ENCODE assay signal across 15 mouse cellular contexts in the genomic region with DNA sequence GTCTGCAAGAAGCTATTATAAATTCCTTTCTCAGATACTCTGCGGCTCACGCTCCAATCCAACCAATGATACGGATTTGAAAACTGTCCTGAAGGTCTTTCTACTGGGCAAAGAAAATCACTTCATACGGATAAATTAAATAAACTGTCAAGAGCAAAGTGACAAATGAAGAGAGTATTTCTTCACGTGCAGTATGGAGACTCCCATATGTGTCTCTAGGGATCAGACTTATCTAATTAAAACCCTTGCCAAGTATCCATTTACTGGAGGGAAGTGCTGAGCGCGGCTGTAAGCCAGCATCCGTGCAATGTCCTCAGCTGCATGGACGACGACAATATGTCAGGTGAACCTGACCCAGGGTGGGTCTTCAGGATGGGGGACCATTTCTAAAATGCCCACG.
"Had no signal": no experiment of that assay in that cellular context is flagged by ENCODE, and none has a peak within 500 bp of the region (broad histone marks: within the 10 kb centered on the region; RNA-seq: fewer than 3 reads in every experiment).

No protein-coding gene starts in this region.

- H3K9ac ChIP-seq: neural tube, embryonic 15.5 days; stomach, embryonic 15.5 days had no signal

- H3K27ac ChIP-seq: neural tube, embryonic 15.5 days; stomach, embryonic 15.5 days; stomach, postnatal 0 days had no signal

- H3K4me2 ChIP-seq: neural tube, embryonic 15.5 days; stomach, embryonic 15.5 days had no signal

- H3K27me3 ChIP-seq: neural tube, embryonic 15.5 days; stomach, embryonic 15.5 days had no signal

- H3K4me1 ChIP-seq: neural tube, embryonic 15.5 days; stomach, embryonic 15.5 days had no signal

- H3K9me3 ChIP-seq: neural tube, embryonic 15.5 days; stomach, embryonic 15.5 days had no signal

- DNase-seq: retina, postnatal 1 day; right cerebral cortex, adult 18-20 months; right cerebral cortex, postnatal 14 days; right cerebral cortex, postnatal 25 days; right cerebral cortex, postnatal 4 days; spleen, adult 18-20 months; thymus, adult 18-20 months; thymus, adult 2 months; thymus, postnatal 14 days; thymus, postnatal 25 days; thymus, postnatal 36 days; thymus, postnatal 4 days had no signal

- H3K4me3 ChIP-seq: neural tube, embryonic 15.5 days; stomach, embryonic 15.5 days had no signal
